Mouse (Mus musculus) midbrain, postnatal 0 days (tissue): ENCODE results near the gene Abhd16a. TPM values are rescaled to one million over a fixed set of nuclear protein-coding genes. Genes with fewer than 3 reads are reported as not detected.

Experiments
- ATAC-seq: fragments of 200-750 bp; cut with Nextera tagmentation; 2 replicates; pipeline ENCODE4 v1.8.0; 2017; ENCODE audit warnings: moderate number of reproducible peaks, mild to moderate bottlenecking, moderate TSS enrichment, moderate library complexity; ENCODE audit not compliant: low FRiP score
- DNase-seq: peaks from one replicate; pipeline ENCODE4 v3.0.0-alpha.2; 2015; ENCODE audit warnings: low spot score
- H3K27ac ChIP-seq: fragments of 300-500 bp; sonication (generic); 2 replicates; pipeline ENCODE4 v1.5.1; 2014; ENCODE audit warnings: low read depth, mild to moderate bottlenecking, low read length, mixed read lengths
- H3K27me3 ChIP-seq: fragments of 300-500 bp; sonication (generic); 2 replicates; pipeline ENCODE4 v1.6.1; 2014; ENCODE audit warnings: low read length, control low read depth, mixed read lengths; ENCODE audit not compliant: insufficient read depth
- H3K36me3 ChIP-seq: fragments of 300-500 bp; sonication (generic); 2 replicates; pipeline ENCODE4 v1.6.1; 2014; ENCODE audit warnings: low read length, control low read depth, mixed read lengths; ENCODE audit not compliant: insufficient read depth
- H3K4me1 ChIP-seq: fragments of 300-500 bp; sonication (generic); 2 replicates; pipeline ENCODE4 v1.6.1; 2014; ENCODE audit warnings: mild to moderate bottlenecking, control low read depth, antibody characterized with exemption, low read length, mixed read lengths; ENCODE audit not compliant: insufficient read depth
- H3K4me2 ChIP-seq: fragments of 300-500 bp; sonication (generic); 2 replicates; pipeline ENCODE4 v1.6.1; 2014; ENCODE audit warnings: low read depth, mild to moderate bottlenecking, low read length, mixed read lengths; ENCODE audit not compliant: poor library complexity, severe bottlenecking
- H3K4me3 ChIP-seq: fragments of 300-500 bp; sonication (generic); 2 replicates; pipeline ENCODE4 v1.5.1; 2014; ENCODE audit warnings: low read depth, mild to moderate bottlenecking, low read length, moderate library complexity
- H3K9ac ChIP-seq: fragments of 300-500 bp; sonication (generic); replicated peaks from 2 replicates; pipeline ENCODE4 v1.6.1; 2014; ENCODE audit warnings: mild to moderate bottlenecking, low read length, moderate library complexity, mixed read lengths; ENCODE audit not compliant: poor library complexity, severe bottlenecking
- H3K9me3 ChIP-seq: fragments of 300-500 bp; sonication (generic); 2 replicates; pipeline ENCODE4 v1.6.1; 2016; ENCODE audit warnings: low read length, control low read depth
- CTCF ChIP-seq: IDR thresholded peaks from 2 replicates; pipeline ENCODE4 v1.5.1; 2016; ENCODE audit warnings: antibody characterized with exemption, mild to moderate bottlenecking
- WGBS: fragments of 180-500 bp; shearing (Covaris S2); extraction: QIAGEN DNeasy Blood & Tissue Kit; methylation state at CpG from one replicate; pipeline ENCODE4 v1.1.7; 2014; 5-methylcytosine and 5-hydroxymethylcytosine counted together
- polyA plus RNA-seq: library from polyadenylated mRNA; unstranded; fragments of >200 nt; fragmentation: Nextera tagmentation; extraction: Ambion mirVana; gene quantifications from 2 replicates; pipeline ENCODE4 v1.2.1, GENCODE M21; 2015
- total RNA-seq: library from RNA; depleted of rRNA; stranded (reverse); fragments of >200 nt; gene quantifications from 2 replicates; pipeline ENCODE4 v1.2.3, GENCODE M21; 2014

The Abhd16a gene
- total and polyA plus RNA-seq, 2 experiments from 2014 or later: 98.9 to 122 TPM

- Histone ChIP-seq H3K4me1 (no peaks in the 10 kb centered on the region), H3K9me3 (no peaks in the 10 kb centered on the region), H3K4me2 (no peak overlapping the region), H3K27ac (no peak overlapping the region), H3K36me3 (peaks cover 78% of the 10 kb centered on the region), H3K27me3 (no peaks in the 10 kb centered on the region), H3K4me3 (no peak overlapping the region), H3K9ac (no peak overlapping the region)
- TF ChIP-seq CTCF: no peak
- 74% methylated on average over 12 of the region's 12 CpGs for WGBS
- DNase-seq (no peak), ATAC-seq (no peak)
Observed at GRCm38 (mm10) chr17:35097164-35097655, 8.1 kb downstream of the Abhd16a start.

- WGBS: 79% methylated on average over 10 of the region's 10 CpGs
Observed at GRCm38 (mm10) chr17:35100196-35100765, 11.2 kb downstream of the Abhd16a start.

GRCm38 (mm10) chr17:35101161-35101560 lies 12.1 kb downstream of the Abhd16a start:
- no peak overlapping the region for H3K4me2 ChIP-seq
- ATAC-seq (no peak), DNase-seq (no peak)
- no peaks in the 10 kb centered on the region for H3K9me3 ChIP-seq
- no peak overlapping the region for H3K9ac ChIP-seq
- H3K36me3 ChIP-seq: peaks cover 68% of the 10 kb centered on the region
- no peaks in the 10 kb centered on the region for H3K4me1 ChIP-seq
- H3K27me3 ChIP-seq: no peaks in the 10 kb centered on the region
- H3K27ac ChIP-seq: no peak overlapping the region
- H3K4me3 ChIP-seq: no peak overlapping the region
- no peak for TF ChIP-seq CTCF
- WGBS: 92% methylated on average over 11 of the region's 11 CpGs

More at GRCm38 (mm10) chr17:35100196-35100765, 11.2 kb downstream of the Abhd16a start:
- no peak for TF ChIP-seq CTCF
- no peak for ATAC-seq
- H3K9me3 ChIP-seq: no peaks in the 10 kb centered on the region
- no peak overlapping the region for H3K9ac ChIP-seq
- H3K36me3 ChIP-seq: peaks cover 73% of the 10 kb centered on the region
- H3K27ac ChIP-seq: no peak overlapping the region
- H3K27me3 ChIP-seq: no peaks in the 10 kb centered on the region
- no peak overlapping the region for H3K4me2 ChIP-seq
- no peak for DNase-seq
- no peaks in the 10 kb centered on the region for H3K4me1 ChIP-seq
- H3K4me3 ChIP-seq: no peak overlapping the region

GRCm38 (mm10) chr17:35102299-35102698 lies 13.2 kb downstream of the Abhd16a start:
- H3K4me3 ChIP-seq: no peak overlapping the region
- DNase-seq (no peak), ATAC-seq (no peak)
- peaks cover 57% of the 10 kb centered on the region for H3K36me3 ChIP-seq
- H3K27ac ChIP-seq: no peak overlapping the region
- WGBS: 82% methylated on average over 6 of the region's 8 CpGs
- H3K4me2 ChIP-seq: no peak overlapping the region
- H3K9ac ChIP-seq: no peak overlapping the region
- H3K27me3 ChIP-seq: no peaks in the 10 kb centered on the region
- no peaks in the 10 kb centered on the region for H3K4me1 ChIP-seq
- no peak for TF ChIP-seq CTCF
- H3K9me3 ChIP-seq: no peaks in the 10 kb centered on the region

GRCm38 (mm10) chr17:35103221-35103690 lies 14.2 kb downstream of the Abhd16a start:
- 71% methylated on average over 6 of the region's 6 CpGs for WGBS
- peaks cover 51% of the 10 kb centered on the region for H3K36me3 ChIP-seq
- ATAC-seq (no peak), DNase-seq (no peak)
- H3K4me2 ChIP-seq: no peak overlapping the region
- H3K27ac ChIP-seq: no peak overlapping the region
- H3K9ac ChIP-seq: no peak overlapping the region
- H3K27me3 ChIP-seq: no peaks in the 10 kb centered on the region
- H3K9me3 ChIP-seq: no peaks in the 10 kb centered on the region
- TF ChIP-seq CTCF: no peak
- no peak overlapping the region for H3K4me3 ChIP-seq
- no peaks in the 10 kb centered on the region for H3K4me1 ChIP-seq

GRCm38 (mm10) chr17:35104079-35104478 lies 15.0 kb downstream of the Abhd16a start:
- no peaks in the 10 kb centered on the region for H3K27me3 ChIP-seq
- no peaks in the 10 kb centered on the region for H3K4me1 ChIP-seq
- no peak overlapping the region for H3K4me3 ChIP-seq
- 95% methylated on average over 7 of the region's 7 CpGs for WGBS
- H3K4me2 ChIP-seq: no peak overlapping the region
- H3K27ac ChIP-seq: no peak overlapping the region
- ATAC-seq (no peak), DNase-seq (no peak)
- no peak for TF ChIP-seq CTCF
- no peak overlapping the region for H3K9ac ChIP-seq
- peaks cover 45% of the 10 kb centered on the region for H3K36me3 ChIP-seq
- no peaks in the 10 kb centered on the region for H3K9me3 ChIP-seq
